Mouse (Mus musculus): ENCODE measurements around the gene Nbr1.
"Not testable (repeated sequence)": the region's sequence is repeated elsewhere in the genome, so short reads cannot be mapped to it uniquely, and the experiment has no call there.

Gene Nbr1

DNA sequence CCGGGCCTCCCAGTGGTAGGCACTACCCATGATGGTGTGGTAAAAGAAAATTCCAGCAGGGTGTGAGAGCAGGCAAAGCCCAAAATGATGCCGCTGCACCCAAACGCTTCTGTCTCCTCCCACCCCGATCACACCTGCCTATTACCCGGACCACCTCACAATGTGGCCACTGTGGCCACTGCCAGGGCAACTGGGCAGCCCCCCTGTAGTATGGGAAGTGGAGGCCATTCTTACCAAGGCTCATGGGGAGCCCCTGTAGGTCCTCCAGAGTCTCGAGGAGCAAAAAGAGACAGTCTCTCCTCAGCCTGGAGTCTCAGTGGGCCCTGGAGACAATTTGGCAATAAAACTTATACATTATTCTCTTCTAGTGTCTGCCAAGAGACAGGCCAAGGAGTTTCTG is 47.2 kb downstream of the Nbr1 start, which contains the start of gene Gm11634:
Gene Gm11634 (minus strand): TSS at position 101 of the 400 bp plus-strand sequence.
- H3K27me3 ChIP-seq (ENCODE audit: control insufficient read depth, insufficient read depth, low read length, poor library complexity, severe bottlenecking) = no peaks in the 10 kb centered on the region
- DNase-seq (ENCODE audit: low read depth, low spot score) = no peak
- H3K36me3 ChIP-seq (ENCODE audit: control insufficient read depth, insufficient read depth, low read length, poor library complexity, severe bottlenecking) = no peaks in the 10 kb centered on the region

DNA sequence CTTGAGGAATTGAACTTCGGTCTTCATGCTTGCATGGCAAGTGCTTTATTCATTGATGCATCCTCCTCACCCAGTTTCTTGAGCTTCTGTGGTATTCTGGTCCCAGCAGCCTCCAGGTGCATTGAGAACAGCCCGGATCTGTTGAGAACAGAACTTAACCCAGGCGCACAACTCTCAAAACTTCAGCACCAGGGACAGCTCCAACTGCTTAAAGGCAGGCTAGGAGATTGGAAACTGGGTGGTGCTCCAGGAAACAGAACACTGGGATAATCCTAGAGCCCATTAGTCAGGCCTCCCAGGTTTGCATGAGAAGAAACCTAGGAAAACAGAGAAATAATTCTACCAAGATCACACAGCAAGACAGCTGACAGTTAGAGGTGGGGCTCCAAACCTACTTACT is 50.5 kb downstream of the Nbr1 start:
- Histone ChIP-seq H3K36me3 (ENCODE audit: control insufficient read depth, insufficient read depth, low read length, poor library complexity, severe bottlenecking) (no peaks in the 10 kb centered on the region), H3K27me3 (ENCODE audit: control insufficient read depth, insufficient read depth, low read length, poor library complexity, severe bottlenecking) (no peaks in the 10 kb centered on the region)
- DNase-seq (ENCODE audit: low read depth, low spot score) = peak; percentile 77

DNA sequence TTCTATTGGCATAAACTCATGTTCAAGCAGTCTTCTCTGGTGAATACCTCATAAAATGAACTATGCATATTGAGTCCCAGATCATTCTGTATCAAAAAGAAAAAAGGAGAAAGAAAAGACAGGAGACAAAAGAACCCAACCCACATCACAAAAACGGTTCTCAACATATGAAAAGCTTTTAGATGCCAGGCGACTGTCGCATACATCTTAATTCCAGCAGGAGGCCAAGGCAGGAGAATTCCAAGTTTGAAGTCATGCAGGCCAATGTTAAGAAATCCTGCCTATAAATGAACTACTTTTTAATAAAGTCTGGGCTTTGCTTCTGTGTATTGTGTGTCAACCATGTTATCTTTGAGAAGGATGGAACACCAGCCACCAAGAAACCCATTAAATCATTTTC is 52.2 kb downstream of the Nbr1 start:
- DNase-seq (ENCODE audit: low read depth, low spot score) = no peak
- Histone ChIP-seq H3K36me3 (ENCODE audit: control insufficient read depth, insufficient read depth, low read length, poor library complexity, severe bottlenecking) (no peaks in the 10 kb centered on the region), H3K27me3 (ENCODE audit: control insufficient read depth, insufficient read depth, low read length, poor library complexity, severe bottlenecking) (no peaks in the 10 kb centered on the region)

DNA sequence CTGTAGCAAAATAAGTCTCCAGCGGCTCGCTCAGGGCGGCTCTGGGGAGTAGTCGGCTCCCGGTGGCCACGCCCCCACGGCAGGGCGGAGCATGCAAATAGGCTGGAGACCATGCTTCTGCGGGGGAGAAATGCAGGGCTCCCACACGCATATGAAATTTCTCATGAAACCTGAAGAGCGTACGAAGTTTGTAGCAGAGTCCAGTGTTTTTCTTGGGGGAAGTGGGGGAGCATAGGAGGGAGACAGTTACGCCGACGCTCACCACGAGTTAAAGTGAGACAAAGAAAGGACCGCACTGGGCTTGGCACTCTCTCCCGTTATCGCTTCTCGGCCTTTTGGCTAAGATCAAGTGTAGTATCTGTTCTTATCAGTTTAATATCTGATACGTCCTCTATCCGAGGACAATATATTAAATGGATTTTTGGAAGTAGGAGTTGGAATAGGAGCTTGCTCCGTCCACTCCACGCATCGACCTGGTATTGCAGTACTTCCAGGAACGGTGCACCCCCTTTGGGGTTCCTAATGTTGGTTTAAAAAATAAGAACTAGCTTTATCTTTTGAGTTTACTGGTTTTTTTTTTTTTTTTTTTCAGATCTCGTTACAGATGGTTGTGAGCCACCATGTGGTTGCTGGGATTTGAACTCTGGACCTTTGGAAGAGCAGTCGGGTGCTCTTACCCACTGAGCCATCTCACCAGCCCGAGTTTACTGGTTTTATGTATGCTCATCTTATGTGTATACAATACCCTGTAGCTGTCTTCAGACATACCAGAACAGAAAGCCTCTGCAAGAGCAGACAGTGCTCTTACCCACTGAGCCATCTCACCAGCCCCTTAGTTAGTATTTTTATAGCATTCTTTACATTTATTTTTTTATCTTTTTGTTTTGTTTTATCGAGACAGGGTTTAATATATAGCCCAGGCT is 52.8 kb downstream of the Nbr1 start:
- not testable (repeated sequence) for H3K27me3 ChIP-seq (ENCODE audit: control insufficient read depth, insufficient read depth, low read length, poor library complexity, severe bottlenecking); H3K36me3 ChIP-seq (ENCODE audit: control insufficient read depth, insufficient read depth, low read length, poor library complexity, severe bottlenecking)
- peak; percentile 82 for DNase-seq (ENCODE audit: low read depth, low spot score)

DNA sequence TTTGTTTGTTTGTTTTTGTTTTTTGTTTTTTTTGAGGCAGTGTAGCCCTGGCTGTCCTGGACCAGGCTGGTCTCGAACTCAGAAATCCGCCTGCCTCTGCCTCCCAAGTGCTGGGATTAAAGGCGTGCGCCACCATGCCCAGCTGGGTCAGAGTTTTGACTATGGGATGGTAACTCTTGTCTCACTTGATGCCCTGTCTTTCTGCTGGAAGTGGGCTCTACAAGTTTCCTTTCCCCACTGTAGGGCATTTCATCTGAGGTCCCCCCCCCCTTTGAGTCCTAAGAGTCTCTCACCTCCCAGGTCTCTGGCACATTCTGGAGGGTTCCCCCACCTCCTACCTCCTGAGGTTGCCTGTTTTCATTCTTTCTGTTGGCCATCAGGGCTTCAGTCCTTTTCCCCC is 55.2 kb downstream of the Nbr1 start:
- H3K27me3 ChIP-seq (ENCODE audit: control insufficient read depth, insufficient read depth, low read length, poor library complexity, severe bottlenecking); H3K36me3 ChIP-seq (ENCODE audit: control insufficient read depth, insufficient read depth, low read length, poor library complexity, severe bottlenecking); DNase-seq (ENCODE audit: low read depth, low spot score): not testable (repeated sequence)

DNA sequence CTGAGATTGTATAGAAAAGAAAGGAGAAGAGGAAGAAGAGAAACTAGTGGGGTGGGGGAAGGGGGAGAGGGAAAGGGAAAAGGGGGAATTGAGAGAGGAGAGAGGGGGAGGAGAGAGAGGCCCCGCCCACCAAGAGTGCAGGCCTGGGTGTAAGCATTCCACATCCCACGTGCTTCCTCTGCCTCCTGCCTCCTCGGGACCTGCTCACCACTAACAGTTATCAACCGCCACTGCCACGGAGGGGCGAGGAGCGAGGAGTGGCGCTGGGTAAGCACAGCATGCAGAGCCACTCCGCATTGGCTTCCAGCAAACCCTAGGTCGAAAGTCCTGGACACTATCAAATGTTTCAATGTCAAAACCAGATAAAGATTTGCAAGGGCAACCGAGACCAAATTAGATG is 58.5 kb downstream of the Nbr1 start:
- DNase-seq (ENCODE audit: low read depth, low spot score) = no peak
- Histone ChIP-seq H3K27me3 (ENCODE audit: control insufficient read depth, insufficient read depth, low read length, poor library complexity, severe bottlenecking) (no peaks in the 10 kb centered on the region), H3K36me3 (ENCODE audit: control insufficient read depth, insufficient read depth, low read length, poor library complexity, severe bottlenecking) (no peaks in the 10 kb centered on the region)

DNA sequence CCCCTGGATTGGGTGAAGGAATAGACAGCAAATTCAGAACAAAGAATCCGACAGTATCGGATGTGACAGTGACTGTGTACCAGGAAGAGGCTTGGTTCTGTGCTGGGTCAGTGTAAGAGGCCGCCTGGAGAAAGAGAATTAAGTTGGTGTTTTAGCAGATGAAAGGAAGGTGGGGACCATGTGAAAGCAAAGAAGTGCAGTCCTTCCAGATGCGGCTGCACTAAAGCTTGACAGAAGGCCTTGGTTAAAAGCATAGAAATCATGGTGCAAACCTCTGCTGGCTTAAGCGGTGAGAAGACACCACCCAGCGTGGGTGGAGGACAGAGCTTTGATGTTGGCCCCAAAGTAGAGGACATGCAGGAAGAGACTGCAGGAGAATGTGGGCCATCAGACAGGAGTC is 61.6 kb downstream of the Nbr1 start:
- Histone ChIP-seq H3K27me3 (ENCODE audit: control insufficient read depth, insufficient read depth, low read length, poor library complexity, severe bottlenecking) (no peaks in the 10 kb centered on the region), H3K36me3 (ENCODE audit: control insufficient read depth, insufficient read depth, low read length, poor library complexity, severe bottlenecking) (no peaks in the 10 kb centered on the region)
- DNase-seq (ENCODE audit: low read depth, low spot score) = no peak

DNA sequence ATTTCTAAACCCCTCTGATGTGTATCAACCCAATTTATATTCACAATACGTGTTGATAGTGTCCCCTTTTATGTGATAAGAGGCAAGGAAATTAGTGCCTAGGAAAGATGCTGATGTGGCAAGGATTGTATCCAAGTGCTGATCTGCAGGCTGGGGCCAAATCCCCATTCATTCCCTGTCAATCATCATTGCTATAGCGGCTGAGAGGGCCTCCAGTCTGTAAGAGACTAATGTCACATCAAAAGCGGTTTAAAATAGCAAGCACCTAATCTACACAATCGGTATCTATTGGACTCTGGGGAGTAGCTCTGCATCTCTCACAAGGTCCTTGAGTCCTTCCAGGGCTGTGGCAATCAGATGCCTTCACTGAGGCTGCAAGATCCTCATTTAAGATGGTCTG is 62.2 kb downstream of the Nbr1 start:
- Histone ChIP-seq H3K36me3 (ENCODE audit: control insufficient read depth, insufficient read depth, low read length, poor library complexity, severe bottlenecking) (no peaks in the 10 kb centered on the region), H3K27me3 (ENCODE audit: control insufficient read depth, insufficient read depth, low read length, poor library complexity, severe bottlenecking) (no peaks in the 10 kb centered on the region)
- no peak for DNase-seq (ENCODE audit: low read depth, low spot score)

DNA sequence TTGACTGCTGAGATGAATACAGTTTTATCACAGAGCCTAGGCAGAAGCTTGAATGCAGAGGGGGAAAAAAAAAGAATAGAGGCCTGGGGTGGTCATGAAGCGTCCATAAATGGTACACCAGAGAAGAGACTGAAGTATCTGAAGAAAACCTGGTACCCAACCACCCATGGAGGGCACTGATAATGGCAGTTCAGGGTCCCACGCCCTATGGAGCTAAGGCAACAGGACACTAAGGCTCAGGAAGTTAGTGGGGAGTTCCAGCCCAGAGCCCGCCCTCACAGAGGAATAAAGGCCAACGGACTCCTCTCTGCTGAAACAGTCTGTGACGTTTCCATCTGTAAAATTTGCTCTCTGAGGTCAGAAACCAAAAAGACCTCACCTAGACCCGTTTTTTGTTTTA is 63.4 kb downstream of the Nbr1 start:
- H3K36me3 ChIP-seq (ENCODE audit: control insufficient read depth, insufficient read depth, low read length, poor library complexity, severe bottlenecking) = no peaks in the 10 kb centered on the region
- no peaks in the 10 kb centered on the region for H3K27me3 ChIP-seq (ENCODE audit: control insufficient read depth, insufficient read depth, low read length, poor library complexity, severe bottlenecking)
- no peak for DNase-seq (ENCODE audit: low read depth, low spot score)

DNA sequence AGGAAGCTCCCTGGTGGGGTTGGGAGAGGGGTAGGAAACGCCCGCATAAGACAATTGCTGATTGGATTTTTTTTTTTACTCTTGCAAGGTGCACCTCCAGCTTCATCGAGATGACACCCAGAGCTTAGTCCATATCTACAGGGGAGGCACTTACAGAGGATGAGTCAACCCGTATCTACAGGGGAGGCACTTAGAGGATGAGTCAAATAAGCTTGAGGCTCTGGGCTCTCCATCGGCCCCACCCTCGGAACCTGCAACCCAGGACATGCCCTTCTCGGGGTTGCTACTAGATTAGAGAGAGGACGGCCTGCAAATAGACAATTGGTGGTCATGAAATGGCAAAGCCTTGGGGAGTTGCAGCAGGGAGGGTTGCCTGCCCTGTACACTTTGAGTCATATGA is 64.2 kb downstream of the Nbr1 start:
- Histone ChIP-seq H3K27me3 (ENCODE audit: control insufficient read depth, insufficient read depth, low read length, poor library complexity, severe bottlenecking) (no peaks in the 10 kb centered on the region), H3K36me3 (ENCODE audit: control insufficient read depth, insufficient read depth, low read length, poor library complexity, severe bottlenecking) (no peaks in the 10 kb centered on the region)
- no peak for DNase-seq (ENCODE audit: low read depth, low spot score)

DNA sequence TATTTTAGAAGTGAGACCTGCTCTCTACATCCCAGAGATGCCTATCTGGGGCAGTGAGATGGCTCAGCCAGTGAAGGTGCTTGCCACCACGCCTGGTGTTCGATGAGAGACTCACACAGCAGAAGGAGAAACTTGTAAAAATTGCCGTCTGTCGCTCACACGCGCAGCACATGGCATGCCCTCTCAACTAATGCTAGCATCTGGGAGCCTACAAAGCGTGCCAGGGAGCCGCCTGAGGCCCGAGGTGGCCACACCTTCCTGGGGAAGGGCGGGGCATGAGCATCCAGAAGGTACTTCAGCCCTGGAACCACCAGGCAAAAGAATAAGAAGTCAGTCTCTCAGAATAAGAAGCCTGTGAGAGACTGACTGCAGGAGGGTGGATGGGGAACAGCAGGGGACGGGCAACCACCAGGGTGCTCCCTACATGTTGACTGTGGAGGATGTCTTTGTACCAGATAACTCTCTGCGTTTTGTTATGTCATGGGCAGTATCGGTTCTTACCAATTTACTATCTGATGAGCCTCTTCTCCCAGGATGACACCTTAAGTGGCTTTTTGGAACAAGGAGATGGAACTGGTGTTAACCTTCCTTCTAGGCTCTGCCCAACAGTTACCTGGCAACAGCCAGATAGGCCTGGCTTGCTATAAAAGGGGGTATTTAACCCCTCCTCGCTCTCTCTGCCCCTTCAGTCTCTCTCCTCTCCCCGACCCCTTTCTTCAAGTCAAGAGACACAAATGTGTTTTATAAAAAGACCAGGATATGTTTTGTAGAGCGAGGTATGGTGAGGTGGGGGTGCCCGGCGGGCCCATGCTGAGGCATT is 65.2 kb downstream of the Nbr1 start:
- H3K36me3 ChIP-seq (ENCODE audit: control insufficient read depth, insufficient read depth, low read length, poor library complexity, severe bottlenecking) = no peaks in the 10 kb centered on the region
- H3K27me3 ChIP-seq (ENCODE audit: control insufficient read depth, insufficient read depth, low read length, poor library complexity, severe bottlenecking) = no peaks in the 10 kb centered on the region
- DNase-seq (ENCODE audit: low read depth, low spot score) = no peak

DNA sequence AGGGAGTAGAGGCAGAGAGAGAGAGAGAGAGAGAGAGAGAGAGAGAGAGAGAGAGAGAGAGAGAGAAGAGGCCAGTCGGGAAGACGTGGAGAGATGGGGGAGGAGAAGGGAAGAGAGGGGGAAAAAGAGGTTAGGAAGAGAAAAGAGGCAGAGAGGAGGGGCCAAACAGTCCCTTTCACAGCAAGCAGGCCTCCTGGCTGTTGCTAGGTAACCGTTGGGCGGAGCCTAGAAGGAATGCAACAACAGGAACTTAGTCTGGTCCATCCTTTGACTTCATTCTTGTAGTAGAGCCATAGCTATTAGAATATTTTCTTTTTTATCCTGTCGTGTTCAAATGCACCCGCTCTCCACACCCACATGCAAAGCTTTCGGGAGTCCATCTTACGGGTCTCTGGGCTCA is 65.9 kb downstream of the Nbr1 start:
- no peaks in the 10 kb centered on the region for H3K27me3 ChIP-seq (ENCODE audit: control insufficient read depth, insufficient read depth, low read length, poor library complexity, severe bottlenecking)
- peak; percentile 51 for DNase-seq (ENCODE audit: low read depth, low spot score)
- H3K36me3 ChIP-seq (ENCODE audit: control insufficient read depth, insufficient read depth, low read length, poor library complexity, severe bottlenecking) = no peaks in the 10 kb centered on the region

DNA sequence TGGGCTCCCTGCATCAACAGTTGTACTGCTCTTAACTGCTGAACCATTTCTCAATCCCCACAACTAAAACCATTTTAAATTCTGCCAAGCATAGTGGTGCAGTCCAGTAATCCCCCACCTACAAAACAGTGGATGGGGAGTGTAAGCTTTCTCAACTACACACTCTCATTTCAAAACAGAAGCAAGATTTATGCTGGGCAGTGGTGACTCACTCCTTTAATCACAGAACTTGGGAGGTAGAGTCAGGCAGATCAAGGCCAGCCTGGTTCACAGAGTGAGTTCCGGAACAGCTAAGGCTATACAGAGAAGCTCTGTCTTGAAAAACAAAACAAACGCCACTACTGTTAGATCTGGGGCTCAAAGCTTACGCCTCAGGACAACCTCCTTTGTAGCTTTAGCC is 66.6 kb downstream of the Nbr1 start:
- DNase-seq (ENCODE audit: low read depth, low spot score) = no peak
- H3K27me3 ChIP-seq (ENCODE audit: control insufficient read depth, insufficient read depth, low read length, poor library complexity, severe bottlenecking) = no peaks in the 10 kb centered on the region
- no peaks in the 10 kb centered on the region for H3K36me3 ChIP-seq (ENCODE audit: control insufficient read depth, insufficient read depth, low read length, poor library complexity, severe bottlenecking)

DNA sequence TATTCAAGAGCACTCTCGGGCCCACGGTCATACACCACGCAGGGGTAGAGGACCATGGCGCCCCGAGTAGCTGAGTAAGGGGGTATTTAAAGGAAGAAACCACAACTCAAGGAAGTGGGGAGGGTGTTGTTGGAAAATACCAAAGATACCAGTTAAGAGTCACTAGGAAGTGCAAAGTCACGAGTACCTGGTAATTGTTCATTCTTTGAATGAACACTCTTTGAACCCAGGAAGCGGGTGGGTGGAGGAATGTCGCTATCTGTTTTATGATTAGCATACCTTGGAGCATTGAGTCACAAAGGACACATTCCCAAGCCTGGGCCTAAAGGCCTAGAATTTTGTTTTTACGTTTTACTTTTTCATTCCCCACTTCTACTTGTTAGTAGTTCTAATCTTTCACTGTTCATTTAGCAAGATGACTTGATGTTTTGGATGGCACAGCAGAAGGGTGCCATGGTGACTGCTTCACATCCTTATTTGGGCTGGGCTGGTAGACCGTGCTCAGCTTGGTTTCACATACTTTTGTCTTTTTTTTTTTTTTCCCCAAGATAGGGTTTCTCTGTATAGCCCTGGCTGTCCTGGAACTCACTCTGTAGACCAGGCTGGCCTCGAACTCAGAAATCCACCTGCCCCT is 68.2 kb downstream of the Nbr1 start:
- not testable (repeated sequence) for H3K36me3 ChIP-seq (ENCODE audit: control insufficient read depth, insufficient read depth, low read length, poor library complexity, severe bottlenecking); DNase-seq (ENCODE audit: low read depth, low spot score); H3K27me3 ChIP-seq (ENCODE audit: control insufficient read depth, insufficient read depth, low read length, poor library complexity, severe bottlenecking)

DNA sequence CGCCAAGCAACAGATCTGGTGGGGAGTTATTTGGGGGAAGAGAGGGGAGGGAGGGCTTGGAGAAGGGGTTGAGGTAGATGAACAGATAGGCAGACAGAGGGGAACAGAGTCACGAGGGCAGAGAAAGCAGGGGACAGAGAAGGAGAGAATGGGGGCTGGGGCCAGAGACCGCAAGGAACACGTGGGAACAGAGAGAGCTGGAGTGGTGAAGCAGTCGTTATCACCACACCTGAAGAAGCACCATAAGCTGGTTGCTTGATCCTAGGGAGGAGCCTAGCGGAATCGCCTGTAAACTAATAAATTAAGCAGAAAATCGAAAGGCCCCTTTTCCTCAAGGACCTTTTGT is 74.7 kb downstream of the Nbr1 start:
- no peak for DNase-seq (ENCODE audit: low read depth, low spot score)
- Histone ChIP-seq H3K27me3 (ENCODE audit: control insufficient read depth, insufficient read depth, low read length, poor library complexity, severe bottlenecking) (no peaks in the 10 kb centered on the region), H3K36me3 (ENCODE audit: control insufficient read depth, insufficient read depth, low read length, poor library complexity, severe bottlenecking) (peaks cover under 1% of the 10 kb centered on the region; the same call in 1 of the 2 replicates)

Measured in splenic B cell, adult 2 months (primary cell).